Mouse (Mus musculus): Measurements from ENCODE around the gene Trp53bp2. TPM values are rescaled to one million over a fixed set of nuclear protein-coding genes. Genes with fewer than 3 reads are reported as not detected.

Trp53bp2 gene
- 21.2 and 22.1 TPM in 2 replicates for polyA plus RNA-seq (2015; fragmentation: Nextera tagmentation; extraction: Ambion mirVana)

DNA sequence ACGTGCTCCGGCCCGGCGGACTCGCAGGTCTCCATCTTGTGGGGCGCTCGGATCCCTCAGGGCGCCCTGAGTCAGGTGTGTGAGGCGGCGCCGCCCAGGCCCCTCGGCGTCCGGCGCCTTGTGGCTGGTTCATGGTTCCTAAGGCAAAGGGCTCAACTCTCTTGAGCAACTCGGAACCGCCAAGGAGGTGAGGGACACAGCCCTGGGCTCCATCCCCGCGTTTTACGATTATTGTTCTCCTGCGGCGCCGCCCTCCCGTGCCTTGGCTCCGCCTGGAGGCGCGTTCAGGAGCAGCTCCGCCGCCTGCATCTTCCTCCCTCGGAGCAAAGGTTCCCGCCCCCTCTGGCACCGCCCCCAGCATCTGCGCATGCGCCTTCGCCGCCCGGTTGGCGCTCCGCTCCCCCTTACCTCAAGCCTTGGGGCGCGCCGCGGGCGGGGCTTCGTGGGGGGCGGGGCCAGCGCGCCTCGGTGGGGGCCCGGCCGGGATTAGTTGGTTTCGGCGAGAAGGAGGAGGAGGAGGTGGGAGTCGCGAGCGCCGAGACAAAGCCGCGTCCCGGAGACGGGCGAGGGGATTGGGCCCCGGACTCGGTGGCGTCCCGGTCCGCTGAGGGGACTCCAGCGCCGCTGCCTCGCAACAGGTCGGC is at the start of gene Trp53bp2:
Gene Trp53bp2 (plus strand): TSS at position 489 of the 644 bp plus-strand sequence.
- WGBS, result under 1% methylated on average over 70 of the region's 71 CpGs
- Histone ChIP-seq H3K9ac (peak within 1 kb of the TSS; percentile 93), H3K36me3 (no peaks in the 10 kb centered on the region), H3K27me3 (no peaks in the 10 kb centered on the region), H3K4me1 (peaks cover 37% of the 10 kb centered on the region), H3K9me3 (no peaks in the 10 kb centered on the region), H3K27ac (peak within 1 kb of the TSS; percentile 95), H3K4me3 (peak within 1 kb of the TSS; percentile 90), H3K4me2 (peak within 1 kb of the TSS; percentile 76)
- ATAC-seq (ENCODE audit: borderline replicate concordance, extremely low read depth, low FRiP score, low TSS enrichment), result peak; percentile 95

- Histone ChIP-seq H3K4me3 (no peak overlapping the region), H3K4me1 (no peaks in the 10 kb centered on the region), H3K9ac (no peak overlapping the region), H3K9me3 (no peaks in the 10 kb centered on the region), H3K27me3 (no peaks in the 10 kb centered on the region), H3K4me2 (no peak overlapping the region), H3K36me3 (no peaks in the 10 kb centered on the region), H3K27ac (no peak overlapping the region)
- ATAC-seq (ENCODE audit: borderline replicate concordance, extremely low read depth, low FRiP score, low TSS enrichment), result no peak
- 84% methylated on average over 5 of the region's 5 CpGs for WGBS
These were observed 46.3 kb upstream of the Trp53bp2 start for GRCm38 (mm10) chr1:182362703-182363102.

GRCm38 (mm10) chr1:182363683-182364404 is 45.1 kb upstream of the Trp53bp2 start:
- WGBS, result 55% methylated on average over 12 of the region's 12 CpGs
- Histone ChIP-seq H3K27me3 (no peaks in the 10 kb centered on the region), H3K4me2 (no peak overlapping the region), H3K4me1 (no peaks in the 10 kb centered on the region), H3K36me3 (no peaks in the 10 kb centered on the region), H3K9me3 (no peaks in the 10 kb centered on the region), H3K4me3 (no peak overlapping the region), H3K9ac (no peak overlapping the region), H3K27ac (no peak overlapping the region)
- no peak for ATAC-seq (ENCODE audit: borderline replicate concordance, extremely low read depth, low FRiP score, low TSS enrichment)

GRCm38 (mm10) chr1:182368309-182368708 is 40.7 kb upstream of the Trp53bp2 start:
- no peaks in the 10 kb centered on the region for H3K36me3 ChIP-seq
- no peak for ATAC-seq (ENCODE audit: borderline replicate concordance, extremely low read depth, low FRiP score, low TSS enrichment)
- H3K9me3 ChIP-seq, result no peaks in the 10 kb centered on the region
- no peak overlapping the region for H3K4me2 ChIP-seq
- H3K27me3 ChIP-seq, result no peaks in the 10 kb centered on the region
- WGBS, result 59% methylated on average over 7 of the region's 7 CpGs
- H3K4me3 ChIP-seq, result no peak overlapping the region
- H3K9ac ChIP-seq, result no peak overlapping the region
- H3K27ac ChIP-seq, result no peak overlapping the region
- H3K4me1 ChIP-seq, result no peaks in the 10 kb centered on the region

DNA sequence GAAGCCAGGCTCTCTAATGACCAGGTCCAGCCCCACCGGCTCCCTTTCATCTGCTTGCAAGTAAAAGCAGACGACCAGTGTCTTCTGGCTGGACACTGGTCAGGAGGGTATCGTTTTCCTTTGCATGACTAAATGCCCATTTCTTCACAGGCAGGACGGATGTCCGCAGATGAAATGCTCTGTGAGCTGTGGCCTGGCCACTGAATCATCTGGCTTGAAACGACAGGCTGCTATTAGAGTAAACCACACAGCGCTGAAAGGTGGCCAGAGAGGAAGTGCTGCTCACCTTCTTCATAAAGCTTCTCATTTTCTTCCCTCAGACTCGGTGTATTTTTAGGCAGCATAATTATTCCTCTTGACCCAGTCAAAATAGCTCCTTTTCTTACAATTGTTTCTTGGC is 40.2 kb upstream of the Trp53bp2 start:
- no peak overlapping the region for H3K4me3 ChIP-seq
- H3K27ac ChIP-seq, result no peak overlapping the region
- no peak for ATAC-seq (ENCODE audit: borderline replicate concordance, extremely low read depth, low FRiP score, low TSS enrichment)
- 55% methylated on average over 8 of the region's 8 CpGs for WGBS
- no peak overlapping the region for H3K4me2 ChIP-seq
- H3K4me1 ChIP-seq, result no peaks in the 10 kb centered on the region
- no peaks in the 10 kb centered on the region for H3K9me3 ChIP-seq
- no peaks in the 10 kb centered on the region for H3K27me3 ChIP-seq
- no peak overlapping the region for H3K9ac ChIP-seq
- no peaks in the 10 kb centered on the region for H3K36me3 ChIP-seq

DNA sequence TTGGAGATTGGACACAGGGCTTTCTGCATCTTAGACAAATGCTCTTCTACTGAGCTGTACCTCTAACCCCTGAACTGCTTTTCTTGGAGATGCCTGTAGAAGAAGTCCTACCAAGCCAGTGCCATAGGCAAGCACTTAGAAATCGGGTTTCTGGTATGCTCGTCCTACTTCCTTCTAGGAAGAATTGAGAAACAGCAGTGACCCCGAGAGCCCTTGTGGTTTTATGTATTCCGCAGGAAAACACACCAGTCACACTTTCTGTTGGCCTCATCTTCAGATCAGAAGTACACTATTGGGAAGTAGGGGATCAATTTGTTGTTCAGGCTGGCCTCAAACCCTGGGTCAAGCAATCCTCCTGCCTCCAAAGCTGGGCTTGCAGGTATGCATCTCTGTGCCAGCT is 39.5 kb upstream of the Trp53bp2 start:
- H3K36me3 ChIP-seq, result no peaks in the 10 kb centered on the region
- H3K27ac ChIP-seq, result no peak overlapping the region
- no peak overlapping the region for H3K9ac ChIP-seq
- no peak overlapping the region for H3K4me2 ChIP-seq
- H3K4me3 ChIP-seq, result no peak overlapping the region
- WGBS, result 55% methylated on average over 4 of the region's 4 CpGs
- H3K9me3 ChIP-seq, result no peaks in the 10 kb centered on the region
- no peaks in the 10 kb centered on the region for H3K4me1 ChIP-seq
- no peak for ATAC-seq (ENCODE audit: borderline replicate concordance, extremely low read depth, low FRiP score, low TSS enrichment)
- H3K27me3 ChIP-seq, result no peaks in the 10 kb centered on the region

- 43% methylated on average over 8 of the region's 8 CpGs for WGBS
- Histone ChIP-seq H3K27ac (no peak overlapping the region), H3K9me3 (no peaks in the 10 kb centered on the region), H3K4me2 (no peak overlapping the region), H3K9ac (no peak overlapping the region), H3K4me3 (no peak overlapping the region), H3K36me3 (no peaks in the 10 kb centered on the region), H3K4me1 (no peaks in the 10 kb centered on the region), H3K27me3 (0 out of 2 replicates have a peak, but pooled peaks cover 6% of the 10 kb centered on the region)
- ATAC-seq (ENCODE audit: borderline replicate concordance, extremely low read depth, low FRiP score, low TSS enrichment), result no peak
These were observed 37.1 kb upstream of the Trp53bp2 start for GRCm38 (mm10) chr1:182371891-182372290.

GRCm38 (mm10) chr1:182376221-182376620 is 32.8 kb upstream of the Trp53bp2 start:
- Histone ChIP-seq H3K36me3 (no peaks in the 10 kb centered on the region), H3K9me3 (no peaks in the 10 kb centered on the region), H3K4me1 (no peaks in the 10 kb centered on the region), H3K9ac (no peak overlapping the region), H3K4me3 (no peak overlapping the region), H3K27me3 (0 out of 2 replicates have a peak, but pooled peaks cover 6% of the 10 kb centered on the region), H3K27ac (no peak overlapping the region), H3K4me2 (no peak overlapping the region)
- WGBS, result 24% methylated on average over 8 of the region's 8 CpGs
- ATAC-seq (ENCODE audit: borderline replicate concordance, extremely low read depth, low FRiP score, low TSS enrichment), result 0 out of 2 replicates have a peak, but pooled peaks have one; percentile 42

DNA sequence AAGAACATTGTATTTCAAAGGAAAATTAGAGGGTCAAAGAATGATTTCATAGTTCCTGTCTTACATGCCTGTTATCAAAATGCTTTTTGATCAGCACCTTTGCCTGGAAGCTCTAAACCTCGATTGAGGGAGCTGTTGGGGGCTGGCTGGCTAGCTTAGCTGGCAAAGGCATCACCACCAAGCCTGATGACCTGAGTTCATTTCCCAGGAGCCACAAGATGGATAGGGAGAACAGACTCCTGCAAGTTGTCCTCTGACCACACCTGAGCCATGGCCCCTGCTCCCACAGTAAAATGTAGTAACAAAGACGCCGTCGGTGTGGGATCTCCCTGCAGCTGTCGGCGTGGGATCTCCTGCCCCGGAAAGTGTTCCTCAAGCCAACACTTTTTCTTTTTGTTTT is 32.1 kb upstream of the Trp53bp2 start:
- Histone ChIP-seq H3K4me1 (no peaks in the 10 kb centered on the region), H3K4me2 (no peak overlapping the region), H3K4me3 (no peak overlapping the region), H3K27me3 (0 out of 2 replicates have a peak, but pooled peaks cover 6% of the 10 kb centered on the region), H3K9ac (no peak overlapping the region), H3K36me3 (no peaks in the 10 kb centered on the region), H3K27ac (no peak overlapping the region), H3K9me3 (no peaks in the 10 kb centered on the region)
- 93% methylated on average over 7 of the region's 7 CpGs for WGBS
- no peak for ATAC-seq (ENCODE audit: borderline replicate concordance, extremely low read depth, low FRiP score, low TSS enrichment)

DNA sequence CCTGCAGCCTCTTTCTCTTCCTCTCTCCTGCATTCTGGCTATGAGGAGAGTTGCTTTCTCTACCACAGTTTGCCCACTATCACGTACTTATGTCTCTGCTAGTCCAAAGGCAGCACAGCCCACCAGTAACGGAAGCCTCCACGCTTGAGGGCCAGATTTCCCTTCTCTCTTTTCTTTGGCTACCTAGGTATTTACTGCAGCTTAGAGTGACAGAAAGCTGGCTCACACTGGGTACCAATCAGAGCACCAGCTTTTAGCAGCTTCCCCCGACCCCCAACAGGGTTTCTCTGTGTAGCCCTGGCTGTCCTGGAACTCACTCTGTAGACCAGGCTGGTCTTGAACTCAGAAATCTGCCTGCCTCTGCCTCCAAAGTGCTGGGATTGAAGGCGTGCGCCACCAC is 31.5 kb upstream of the Trp53bp2 start:
- Histone ChIP-seq H3K27ac (no peak overlapping the region), H3K27me3 (0 out of 2 replicates have a peak, but pooled peaks cover 6% of the 10 kb centered on the region), H3K4me2 (no peak overlapping the region), H3K4me1 (no peaks in the 10 kb centered on the region), H3K9me3 (no peaks in the 10 kb centered on the region), H3K9ac (no peak overlapping the region), H3K4me3 (no peak overlapping the region), H3K36me3 (no peaks in the 10 kb centered on the region)
- ATAC-seq (ENCODE audit: borderline replicate concordance, extremely low read depth, low FRiP score, low TSS enrichment), result no peak
- 81% methylated on average over 6 of the region's 6 CpGs for WGBS

- H3K27me3 ChIP-seq, result 0 out of 2 replicates have a peak, but pooled peaks cover 6% of the 10 kb centered on the region
- H3K4me3 ChIP-seq, result no peak overlapping the region
- no peak for ATAC-seq (ENCODE audit: borderline replicate concordance, extremely low read depth, low FRiP score, low TSS enrichment)
- H3K4me1 ChIP-seq, result no peaks in the 10 kb centered on the region
- H3K36me3 ChIP-seq, result no peaks in the 10 kb centered on the region
- H3K4me2 ChIP-seq, result no peak overlapping the region
- WGBS, result 57% methylated on average over 11 of the region's 11 CpGs
- H3K9ac ChIP-seq, result no peak overlapping the region
- H3K9me3 ChIP-seq, result no peaks in the 10 kb centered on the region
- no peak overlapping the region for H3K27ac ChIP-seq
These were observed 30.7 kb upstream of the Trp53bp2 start for GRCm38 (mm10) chr1:182378205-182378835.

DNA sequence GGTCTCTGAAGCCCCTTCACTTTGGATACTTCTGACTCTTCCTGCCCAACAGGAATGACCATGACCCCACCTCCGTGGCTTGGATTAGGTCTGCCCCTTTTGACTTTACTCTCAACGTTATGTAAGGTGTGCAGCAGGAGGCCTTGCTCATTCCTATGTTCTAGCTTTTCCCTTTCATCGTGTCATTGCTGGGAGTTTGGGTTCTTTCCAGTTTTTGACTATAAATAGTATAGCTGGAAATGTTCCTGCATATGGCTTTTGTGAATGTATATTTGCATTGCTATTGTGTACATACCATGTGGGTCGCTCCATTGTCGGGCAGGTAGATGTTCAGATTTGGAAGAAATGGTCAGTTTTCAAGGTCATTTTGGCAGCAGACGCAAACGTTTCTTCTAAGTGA is 30.1 kb upstream of the Trp53bp2 start:
- Histone ChIP-seq H3K9ac (no peak overlapping the region), H3K9me3 (no peaks in the 10 kb centered on the region), H3K4me2 (no peak overlapping the region), H3K4me1 (no peaks in the 10 kb centered on the region), H3K4me3 (no peak overlapping the region), H3K27ac (no peak overlapping the region), H3K36me3 (no peaks in the 10 kb centered on the region), H3K27me3 (0 out of 2 replicates have a peak, but pooled peaks cover 6% of the 10 kb centered on the region)
- ATAC-seq (ENCODE audit: borderline replicate concordance, extremely low read depth, low FRiP score, low TSS enrichment), result no peak
- WGBS, result 64% methylated on average over 7 of the region's 7 CpGs
